Mouse (Mus musculus) thymus, postnatal 4 days (tissue): Measurements from ENCODE around the gene Wap.

ENCODE experiments used
- DNase-seq: peaks from one replicate; pipeline ENCODE4 v3.0.0; 2021

The Wap gene

DNA sequence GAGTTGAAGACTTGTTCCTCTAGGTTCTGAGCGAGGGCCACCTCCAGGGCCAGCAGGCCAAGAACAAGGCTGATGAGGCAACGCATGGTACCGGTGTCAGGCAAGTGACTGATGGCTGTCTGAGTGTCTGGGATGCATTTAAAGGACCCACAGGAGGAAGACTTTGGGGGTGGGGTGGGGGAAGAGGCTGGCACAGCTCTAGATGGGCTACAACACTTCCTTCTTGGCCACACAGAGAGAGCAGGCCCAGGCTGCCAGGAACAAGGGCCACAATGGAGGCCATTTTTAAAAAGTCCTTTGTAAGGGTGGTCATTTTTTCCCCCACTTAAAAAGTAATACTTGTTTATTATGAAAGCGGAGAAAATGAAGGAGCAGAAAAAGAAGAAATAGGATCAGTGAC, at the start of gene Wap:
Gene Wap (minus strand): TSS at position 101 of the 400 bp plus-strand sequence.
- no peak for DNase-seq

GRCm38 (mm10) chr11:6684741-6685140, 46.3 kb upstream of the Wap start:
- DNase-seq = no peak

- peak; percentile 72 for DNase-seq
These were observed 42.0 kb upstream of the Wap start for GRCm38 (mm10) chr11:6680397-6680818.

DNA sequence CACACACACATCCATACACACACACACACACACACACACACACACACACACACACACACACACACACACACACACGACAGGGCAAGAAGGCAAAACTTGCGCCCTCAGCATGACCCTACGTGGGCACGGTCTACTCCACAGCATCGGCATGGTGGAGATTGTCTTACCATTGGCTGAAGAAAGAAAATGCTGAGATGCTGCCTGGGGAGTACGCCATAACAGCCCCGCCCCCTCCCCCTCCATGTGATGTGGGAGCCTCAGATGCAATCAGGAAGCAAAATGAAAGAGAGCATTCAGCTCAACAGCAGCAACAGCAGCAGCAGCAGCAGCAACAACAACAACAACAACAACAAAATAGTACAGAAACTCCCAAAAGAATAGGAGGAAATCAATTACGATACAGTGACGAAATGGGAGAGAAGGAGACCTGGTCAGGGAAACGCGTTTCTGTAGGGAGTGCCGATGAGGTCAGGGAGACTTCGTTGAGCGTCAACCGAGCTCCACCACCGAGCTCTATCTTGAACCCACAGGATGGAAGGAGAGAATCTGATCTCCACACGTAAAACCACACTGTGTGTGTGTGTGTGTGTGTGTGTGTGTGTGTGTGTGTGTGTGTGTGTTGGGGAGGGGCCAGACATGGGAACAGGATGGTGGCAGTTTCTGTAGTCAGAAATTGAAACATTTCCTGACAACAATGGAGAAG, 41.4 kb upstream of the Wap start:
- peak; percentile 74 for DNase-seq

DNA sequence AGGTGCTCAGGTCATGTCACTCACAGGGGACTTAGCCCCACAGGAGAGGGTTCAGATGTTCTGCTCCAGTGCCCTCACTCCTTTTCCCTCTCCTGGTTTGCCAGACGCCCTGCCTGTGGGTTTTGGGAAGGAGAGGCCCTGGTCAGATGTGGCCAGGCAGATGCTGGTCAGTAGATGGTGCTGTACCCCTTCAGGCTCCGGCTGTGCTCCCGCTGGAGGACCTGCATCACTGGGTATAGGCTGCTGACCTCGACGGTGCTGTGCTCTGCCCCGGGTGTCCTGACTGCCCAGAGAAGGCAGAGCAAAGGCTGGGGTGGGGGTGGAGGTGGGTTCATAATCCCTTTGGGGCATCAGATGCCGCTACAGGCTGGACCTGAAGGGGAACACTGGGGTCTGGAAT, 39.1 kb upstream of the Wap start:
- DNase-seq = no peak

DNA sequence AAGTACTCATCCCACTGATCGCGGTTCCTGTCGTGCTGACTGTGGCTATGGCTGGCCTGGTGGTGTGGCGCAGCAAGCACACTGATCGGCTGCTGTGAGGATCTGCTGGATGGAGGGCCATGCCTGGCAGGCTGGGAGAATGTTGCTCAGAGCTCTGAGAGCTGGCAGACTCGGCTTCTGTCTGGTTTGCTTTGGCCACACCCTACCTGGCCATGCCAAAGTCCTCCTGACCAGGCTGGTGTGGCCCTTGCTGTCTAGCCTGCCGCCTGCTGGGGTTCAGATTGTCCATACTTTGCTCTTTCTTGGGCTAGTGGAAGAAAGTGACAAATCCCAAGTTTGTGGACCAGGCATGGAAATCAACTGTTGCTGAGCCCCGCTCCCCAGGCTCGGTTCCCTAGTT, 38.2 kb upstream of the Wap start:
- no peak for DNase-seq

DNA sequence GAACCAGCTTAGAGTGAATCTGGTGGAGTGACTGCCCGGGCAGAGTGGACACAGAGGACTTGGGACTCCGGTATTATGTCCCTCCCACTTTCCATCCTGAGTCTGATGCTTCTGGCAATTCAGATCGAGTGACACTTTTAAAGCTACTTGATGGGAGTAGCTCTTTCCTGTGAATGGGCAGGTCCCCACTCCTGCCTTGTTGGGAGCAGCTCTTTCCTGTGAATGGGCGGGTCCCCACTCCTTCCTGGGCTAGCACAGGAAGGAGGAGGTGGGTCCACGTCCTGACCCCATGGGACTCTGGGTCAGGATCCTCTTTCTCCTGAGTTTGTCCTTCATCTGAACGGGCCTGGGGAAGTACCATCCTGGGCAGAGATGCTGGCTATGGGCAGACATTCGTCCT, 37.0 kb upstream of the Wap start:
- DNase-seq = no peak

GRCm38 (mm10) chr11:6674701-6675100, 36.3 kb upstream of the Wap start:
- no peak for DNase-seq

DNA sequence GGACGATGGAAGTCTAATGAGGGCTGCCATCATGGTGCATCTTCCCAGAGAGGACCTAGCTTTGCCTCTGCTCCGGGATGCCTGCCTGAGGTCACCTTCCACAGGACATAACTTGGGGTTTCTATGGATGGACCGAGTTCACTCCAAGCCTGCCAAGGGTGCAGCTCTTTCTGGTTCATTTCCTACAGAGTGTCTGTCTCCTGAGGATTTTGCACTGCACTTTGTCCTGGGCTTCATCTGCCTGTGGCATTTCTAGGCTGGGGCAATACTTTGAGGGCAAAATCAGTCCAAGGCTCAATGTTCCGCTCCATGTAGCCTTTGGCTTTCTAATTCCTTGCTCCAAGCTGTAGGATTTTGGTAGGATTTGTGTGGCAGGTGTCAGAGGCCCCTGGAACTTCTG, 32.4 kb upstream of the Wap start:
- no peak for DNase-seq

GRCm38 (mm10) chr11:6670044-6670443, 31.6 kb upstream of the Wap start:
- no peak for DNase-seq

GRCm38 (mm10) chr11:6669041-6669440, 30.6 kb upstream of the Wap start:
- no peak for DNase-seq

GRCm38 (mm10) chr11:6666634-6667033, 28.2 kb upstream of the Wap start:
- DNase-seq = no peak

GRCm38 (mm10) chr11:6661206-6661605, 22.8 kb upstream of the Wap start:
- DNase-seq = no peak

DNA sequence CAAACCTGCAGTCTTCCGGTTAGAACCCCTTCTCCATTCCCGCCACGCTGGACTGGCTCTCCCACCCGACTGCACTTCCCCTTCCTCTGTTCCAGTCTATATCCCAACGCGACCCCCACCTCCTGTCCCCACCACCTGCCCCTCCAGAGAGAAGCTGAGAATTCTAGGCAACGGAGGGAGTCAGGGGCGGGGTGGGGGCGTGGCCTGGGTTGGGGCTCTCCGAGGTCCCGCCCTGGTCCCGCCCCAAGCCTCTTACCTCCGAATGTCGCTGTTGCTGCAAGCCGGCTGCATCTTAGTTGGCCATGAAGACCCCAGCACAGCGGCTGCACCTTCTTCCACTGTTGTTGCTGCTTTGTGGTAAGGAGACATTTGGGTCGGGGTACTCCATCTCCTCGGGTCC, 19.8 kb upstream of the Wap start, which contains the start of gene Ramp3:
Gene Ramp3 (plus strand): TSS at position 251 of the 400 bp plus-strand sequence.
- peak; percentile 84 for DNase-seq

GRCm38 (mm10) chr11:6654903-6655302, 16.5 kb upstream of the Wap start:
- peak; percentile 91 for DNase-seq

GRCm38 (mm10) chr11:6652978-6653377, 14.5 kb upstream of the Wap start:
- DNase-seq = peak; percentile 77

GRCm38 (mm10) chr11:6650519-6650918, 12.1 kb upstream of the Wap start:
- peak; percentile 75 for DNase-seq

- no peak for DNase-seq
These were observed 9.6 kb upstream of the Wap start for GRCm38 (mm10) chr11:6647831-6648724.

DNA sequence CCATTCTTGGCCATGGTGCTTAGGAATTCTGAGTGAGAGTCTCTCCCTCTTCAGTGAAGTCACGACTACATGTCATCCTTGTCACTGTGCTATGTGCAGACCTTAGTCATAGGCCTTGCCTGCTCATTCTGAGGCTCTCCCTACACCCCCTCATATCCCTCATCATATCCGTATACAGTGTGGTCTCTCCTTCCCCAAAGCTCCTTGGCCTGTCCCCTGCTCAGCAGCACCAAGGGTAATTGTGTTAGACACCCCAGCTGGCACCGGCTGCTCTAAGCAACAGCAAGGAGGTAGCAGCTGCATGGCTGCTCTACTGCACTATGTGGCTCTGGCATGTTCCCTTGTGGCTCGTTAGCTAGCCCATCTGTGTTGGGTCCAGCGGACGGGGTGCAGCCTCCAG, 6.1 kb upstream of the Wap start:
- no peak for DNase-seq

DNA sequence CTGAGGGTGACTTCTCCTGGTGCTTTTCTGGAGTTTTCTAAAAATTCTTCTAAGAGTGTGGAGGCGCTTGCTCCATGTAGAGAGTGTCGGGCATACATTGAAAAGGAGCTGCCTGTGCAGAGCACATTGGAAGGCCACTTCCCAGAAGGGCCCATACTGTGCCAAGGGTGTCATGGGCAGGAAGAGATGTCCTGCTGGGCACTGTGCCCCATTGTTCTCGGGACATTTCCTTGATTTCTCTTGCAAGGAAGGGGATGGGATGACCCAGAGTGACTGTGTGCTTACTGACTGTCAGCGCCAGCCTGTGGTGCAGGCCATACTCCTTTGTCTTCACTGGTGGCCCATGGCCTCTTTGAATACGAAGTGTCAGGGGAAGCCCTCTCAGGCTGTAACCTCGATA, 635 bp upstream of the Wap start:
- DNase-seq = no peak

GRCm38 (mm10) chr11:6636150-6636549, 2.3 kb downstream of the Wap start:
- DNase-seq = peak; percentile 76

- DNase-seq = peak; percentile 54
These were observed 8.8 kb downstream of the Wap start for GRCm38 (mm10) chr11:6629655-6630054.

GRCm38 (mm10) chr11:6628568-6628967, 9.9 kb downstream of the Wap start:
- DNase-seq = peak; percentile 78

DNA sequence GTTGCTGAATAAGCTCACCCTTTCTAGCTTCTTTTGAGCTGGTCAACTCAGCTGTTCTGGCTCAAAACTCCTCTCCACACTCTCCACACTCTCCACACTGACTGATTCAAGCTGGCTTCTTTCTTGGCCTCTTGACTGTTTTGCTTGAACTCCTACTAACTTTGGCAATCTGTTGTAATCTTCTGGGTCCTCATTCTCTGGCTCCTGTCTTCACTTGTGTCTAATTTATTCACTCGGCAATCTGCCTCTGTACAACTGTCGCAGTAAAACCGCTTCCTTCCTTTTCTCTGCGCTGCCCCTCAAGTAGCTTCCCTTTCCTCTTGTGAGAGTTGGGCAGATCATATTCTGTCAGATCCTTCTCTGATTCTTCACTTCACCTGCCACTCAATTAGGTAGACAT, 10.7 kb downstream of the Wap start:
- no peak for DNase-seq
